Mouse (Mus musculus): ENCODE measurements around the gene Tmem161a. TPM values are rescaled to one million over a fixed set of nuclear protein-coding genes. Genes with fewer than 3 reads are reported as not detected.

Tmem161a gene
- total RNA-seq, 2 experiments from 2014 or later: 52.3 to 54.7 TPM

- DNase-seq (ENCODE audit: low spot score in 2 of 2): no peak
These were observed 12.9 kb upstream of the Tmem161a start for GRCm38 (mm10) chr8:70159211-70159610.

- no peak for DNase-seq (ENCODE audit: low spot score in 2 of 2)
These were observed 12.1 kb upstream of the Tmem161a start for GRCm38 (mm10) chr8:70160015-70160414.

DNA sequence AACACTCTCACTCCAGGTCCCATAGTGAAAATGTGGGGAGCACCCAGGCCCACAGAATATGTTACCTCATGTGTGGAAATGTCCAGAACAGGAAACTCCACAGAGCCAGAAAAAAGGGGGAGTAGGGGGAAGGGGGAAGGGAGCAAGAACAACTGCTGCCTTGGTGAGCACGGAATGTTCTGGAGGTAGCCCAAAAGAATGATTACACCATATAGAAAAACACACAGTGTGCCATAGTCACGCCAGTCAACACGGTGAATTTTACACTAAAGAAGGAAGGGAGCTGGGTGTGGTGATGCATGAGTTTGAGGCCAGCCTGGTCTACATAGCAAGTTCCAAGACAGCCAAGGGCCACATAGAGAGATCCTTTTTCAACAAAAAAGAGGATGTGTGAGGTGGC lies 8.8 kb upstream of the Tmem161a start:
- no peak for DNase-seq (ENCODE audit: low spot score in 2 of 2)

DNA sequence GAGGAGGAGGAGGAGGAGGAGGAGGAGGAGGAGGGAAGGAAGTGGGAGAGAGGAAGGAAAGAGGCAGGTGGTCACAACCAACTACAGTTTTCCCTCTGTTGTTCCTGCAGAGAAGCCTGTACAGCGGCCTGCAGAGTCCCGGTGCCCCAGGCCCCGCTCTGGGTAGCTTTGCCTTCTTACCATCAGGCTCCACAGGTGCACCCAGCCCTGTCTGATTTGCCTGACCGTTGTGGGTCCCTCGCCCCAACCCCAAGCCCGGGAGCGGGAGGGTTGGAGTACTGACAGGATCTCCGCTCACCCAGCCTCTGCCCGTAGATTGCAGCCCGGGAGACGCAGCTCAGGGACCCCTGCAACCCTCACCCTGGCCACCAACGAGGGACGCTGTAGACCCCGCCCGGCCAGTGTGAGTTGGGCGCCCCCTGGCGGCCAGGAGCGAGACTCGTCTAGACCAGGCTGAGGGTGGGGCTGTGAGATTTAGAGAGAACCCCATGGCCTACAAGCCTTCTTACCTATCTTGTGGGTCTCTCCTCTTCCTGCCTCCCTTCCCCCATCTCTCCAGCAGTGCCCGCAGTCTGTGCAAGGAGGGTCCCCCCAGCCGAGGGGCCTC lies 5.5 kb upstream of the Tmem161a start:
- DNase-seq (ENCODE audit: low spot score in 2 of 2): peak; percentile 77 to 81

DNA sequence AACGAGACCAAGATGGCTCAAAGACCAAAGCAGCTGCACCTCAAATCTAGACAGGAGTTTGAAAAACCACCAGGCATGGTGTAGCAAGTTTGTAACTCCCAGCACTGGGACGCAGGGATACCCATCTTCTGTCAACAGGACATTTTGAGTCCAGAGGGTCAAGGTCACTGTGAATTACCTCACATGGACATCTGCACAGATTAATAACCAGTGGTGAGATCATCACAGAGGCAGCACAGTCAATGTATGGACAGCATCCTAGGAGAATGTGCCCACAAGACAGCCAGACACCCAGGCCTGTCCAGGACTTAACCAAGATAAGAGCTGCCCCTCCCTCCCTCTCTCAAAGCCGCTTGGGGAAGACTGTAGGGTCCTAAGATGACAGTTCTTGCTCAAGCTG lies 2.0 kb upstream of the Tmem161a start:
- DNase-seq (ENCODE audit: low spot score in 2 of 2): no peak

DNA sequence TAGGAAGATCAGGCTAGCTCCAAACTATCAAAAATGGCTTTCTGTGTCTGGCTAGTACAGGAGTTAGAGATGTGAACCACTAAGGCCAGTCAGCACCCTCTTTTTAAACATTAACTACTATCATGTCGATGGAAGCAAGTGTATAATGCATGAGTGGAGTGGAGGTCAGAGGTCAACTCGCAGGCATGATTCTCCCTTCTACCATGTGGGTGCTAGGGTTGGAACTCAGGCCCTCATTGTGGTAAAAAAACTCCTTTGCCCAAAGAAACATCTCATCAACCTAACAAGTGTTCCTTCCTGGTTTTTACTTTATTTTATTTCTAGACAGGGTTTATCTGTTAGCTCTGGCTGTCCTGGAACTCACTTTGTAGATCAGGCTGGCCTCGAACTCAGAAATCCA lies 1.4 kb upstream of the Tmem161a start:
- no peak for DNase-seq (ENCODE audit: low spot score in 2 of 2)

DNA sequence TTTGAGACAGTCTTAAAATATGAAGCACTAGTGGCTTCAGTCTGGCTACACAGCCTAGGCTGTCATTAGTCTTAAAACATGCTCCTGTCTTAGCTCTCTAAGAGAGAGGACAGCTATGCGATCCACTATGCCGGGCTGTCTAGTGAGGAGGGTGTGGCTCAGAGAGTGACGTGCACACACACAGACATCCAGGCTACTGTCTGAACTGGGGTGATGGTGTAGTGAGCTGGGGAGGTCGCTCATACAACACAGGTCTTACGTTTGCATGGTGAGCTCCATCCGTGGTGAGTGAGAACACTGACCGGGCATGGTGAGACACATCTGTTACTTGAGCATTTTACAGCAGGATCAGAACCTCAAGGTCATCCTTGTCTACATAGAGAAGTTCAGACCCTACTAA lies 916 bp upstream of the Tmem161a start:
- DNase-seq (ENCODE audit: low spot score in 2 of 2): no peak

DNA sequence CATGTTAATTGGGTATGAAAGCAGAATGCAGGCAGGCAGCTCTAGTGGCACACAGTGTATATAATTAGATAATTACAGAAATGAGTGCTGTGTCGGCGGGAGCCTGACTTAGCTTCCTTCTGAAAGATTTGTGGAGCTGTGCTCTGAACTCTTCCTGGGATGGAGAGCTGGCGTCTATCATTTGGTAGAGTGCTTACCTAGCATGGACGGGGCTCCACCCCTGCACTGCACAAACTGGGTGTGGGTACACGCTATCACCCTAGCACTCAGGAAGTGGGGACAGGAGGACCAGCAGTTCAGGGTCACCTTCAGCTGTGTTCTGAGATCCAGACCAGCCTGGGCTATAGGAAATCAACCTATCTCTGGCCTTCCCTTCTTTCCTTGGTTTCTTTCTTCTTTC lies 1.2 kb downstream of the Tmem161a start:
- DNase-seq (ENCODE audit: low spot score in 2 of 2): no peak

GRCm38 (mm10) chr8:70174079-70174478 lies 1.9 kb downstream of the Tmem161a start:
- no peak for DNase-seq (ENCODE audit: low spot score in 2 of 2)

DNA sequence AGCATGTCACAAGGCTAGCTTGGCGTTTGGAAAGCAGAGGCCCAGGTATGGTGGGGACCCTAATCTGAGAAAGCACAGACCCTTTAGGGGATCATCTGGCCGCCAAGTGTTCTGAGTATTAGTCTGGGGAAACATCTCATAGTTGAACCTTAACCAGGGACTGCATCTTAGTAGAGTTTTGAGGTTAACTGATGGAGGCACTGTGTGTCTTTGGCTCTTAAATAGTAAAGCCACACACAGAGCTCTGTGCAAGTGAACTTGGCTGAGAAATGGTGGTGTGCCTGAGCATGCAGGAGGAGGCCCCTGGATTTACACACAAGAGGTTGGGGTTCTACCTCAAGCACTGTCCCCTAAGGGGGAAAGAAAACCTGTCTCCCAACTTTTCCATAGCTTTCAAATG lies 6.1 kb downstream of the Tmem161a start:
- no peak for DNase-seq (ENCODE audit: low spot score in 2 of 2)

DNA sequence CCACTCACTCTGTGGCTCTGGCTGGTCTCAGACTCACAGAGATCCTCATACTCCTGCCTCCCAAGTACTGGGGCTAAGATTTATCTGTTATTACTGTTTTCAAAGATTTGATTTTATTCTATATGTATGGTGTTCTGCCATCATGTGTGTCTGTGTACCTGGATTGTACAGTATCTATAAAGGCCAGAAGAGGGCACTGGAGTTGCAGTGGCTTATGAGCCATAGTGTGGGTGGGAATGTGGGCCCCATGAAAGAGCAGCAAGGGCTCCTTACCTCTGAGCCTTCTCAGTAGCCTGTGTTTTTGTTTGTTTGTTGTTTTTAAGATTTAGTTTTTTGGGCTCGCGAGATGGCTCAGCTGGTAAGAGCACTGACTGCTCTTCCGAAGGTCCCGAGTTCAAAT lies 6.9 kb downstream of the Tmem161a start:
- DNase-seq (ENCODE audit: low spot score in 2 of 2): no peak

DNA sequence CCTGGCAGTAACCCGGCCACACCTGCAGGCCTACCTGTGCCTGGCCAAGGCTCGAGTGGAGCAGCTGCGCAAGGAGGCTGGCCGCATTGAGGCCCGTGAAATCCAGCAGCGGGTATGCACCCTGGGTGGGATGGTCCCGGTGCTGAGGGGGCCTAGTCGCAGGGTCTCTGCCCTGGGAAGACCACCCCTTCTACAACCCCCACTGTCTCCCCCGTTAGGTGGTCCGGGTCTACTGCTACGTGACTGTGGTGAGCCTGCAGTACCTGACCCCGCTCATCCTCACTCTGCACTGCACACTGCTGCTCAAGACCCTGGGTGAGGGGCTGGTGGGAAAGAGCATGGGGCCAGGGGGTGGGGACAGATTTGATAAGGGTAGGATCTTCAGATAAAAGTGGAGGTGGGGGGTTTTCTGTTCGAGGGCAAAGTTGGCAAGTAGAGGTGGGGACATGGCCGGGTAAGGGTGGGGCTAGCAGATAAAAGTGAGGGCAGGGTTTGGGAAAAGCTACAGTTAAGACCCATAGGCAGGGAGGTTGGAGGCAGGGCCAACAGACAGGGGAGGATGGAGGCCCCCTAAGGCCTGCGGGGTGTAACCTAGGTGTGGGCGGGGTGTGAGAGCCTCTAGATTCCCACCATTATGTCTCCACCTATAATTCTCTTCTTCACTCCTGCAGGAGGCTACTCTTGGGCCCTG lies 9.2 kb downstream of the Tmem161a start:
- no peak for DNase-seq (ENCODE audit: low spot score in 2 of 2)

- no peak for DNase-seq (ENCODE audit: low spot score in 2 of 2)
These were observed 9.7 kb downstream of the Tmem161a start for GRCm38 (mm10) chr8:70181903-70182252.

DNA sequence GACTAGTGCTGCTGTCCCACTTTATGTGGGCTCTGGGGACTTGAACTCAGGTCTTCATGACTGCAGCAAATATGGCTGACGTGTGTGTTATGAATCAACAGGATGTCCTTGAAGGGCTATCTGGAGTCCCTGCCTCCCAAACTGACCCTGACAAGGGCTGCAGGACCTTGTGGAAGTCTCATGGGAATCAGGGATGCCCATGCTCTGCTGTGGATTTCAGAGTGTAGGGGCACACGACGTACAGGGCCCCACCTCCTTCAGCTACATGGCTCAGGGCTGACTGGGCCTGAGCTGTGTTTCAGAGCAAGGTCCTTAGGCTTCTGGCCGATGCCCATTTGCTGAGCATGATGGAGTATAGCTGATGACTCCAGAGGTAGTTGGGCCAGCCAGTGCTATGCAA lies 11.0 kb downstream of the Tmem161a start:
- no peak for DNase-seq (ENCODE audit: low spot score in 2 of 2)

GRCm38 (mm10) chr8:70188707-70189106 lies 16.6 kb downstream of the Tmem161a start:
- DNase-seq (ENCODE audit: low spot score in 2 of 2): no peak

DNA sequence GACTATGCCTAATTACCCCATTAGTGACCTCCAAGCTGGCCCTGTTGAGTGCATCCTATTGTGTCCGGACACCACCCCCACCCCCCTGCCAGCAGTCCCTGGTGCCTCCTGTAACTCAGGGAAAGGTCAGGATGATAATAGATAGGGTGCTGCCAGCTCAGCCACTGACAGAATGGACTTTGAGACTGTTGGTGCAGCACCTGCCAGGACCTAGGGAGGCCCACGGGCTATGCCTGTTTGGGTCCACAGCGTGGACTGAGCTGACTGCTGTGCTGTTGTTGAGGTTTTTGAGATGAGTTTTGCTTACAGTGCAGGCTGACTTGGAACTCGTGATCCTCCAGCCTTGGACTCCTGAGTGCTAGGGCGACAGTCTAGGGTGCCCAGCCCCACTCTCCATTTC lies 21.1 kb downstream of the Tmem161a start:
- DNase-seq (ENCODE audit: low spot score in 2 of 2): no peak

DNA sequence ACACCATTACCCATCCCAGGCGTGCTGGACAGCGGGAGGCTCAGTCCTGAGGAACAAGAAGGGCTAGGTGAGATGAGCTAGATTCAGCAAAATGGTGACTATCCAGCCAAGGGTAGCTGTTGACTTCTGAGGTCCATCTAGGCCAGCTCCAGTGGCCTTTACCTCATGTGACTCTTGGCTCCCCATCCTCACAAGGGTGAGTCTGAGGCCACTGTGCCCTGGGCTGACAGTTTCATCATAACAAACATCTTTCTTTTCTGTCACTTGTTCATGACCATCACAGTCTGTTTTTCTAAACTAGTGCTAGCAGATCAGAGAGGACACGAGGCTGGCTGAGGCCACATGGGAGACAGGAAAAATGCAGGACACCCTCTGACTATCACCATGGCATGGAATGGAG lies 22.0 kb downstream of the Tmem161a start:
- no peak for DNase-seq (ENCODE audit: low spot score in 2 of 2)

- DNase-seq (ENCODE audit: low spot score in 2 of 2): no peak
These were observed 23.6 kb downstream of the Tmem161a start for GRCm38 (mm10) chr8:70195762-70196161.

- no peak for DNase-seq (ENCODE audit: low spot score in 2 of 2)
These were observed 25.4 kb downstream of the Tmem161a start for GRCm38 (mm10) chr8:70197603-70198002.

DNA sequence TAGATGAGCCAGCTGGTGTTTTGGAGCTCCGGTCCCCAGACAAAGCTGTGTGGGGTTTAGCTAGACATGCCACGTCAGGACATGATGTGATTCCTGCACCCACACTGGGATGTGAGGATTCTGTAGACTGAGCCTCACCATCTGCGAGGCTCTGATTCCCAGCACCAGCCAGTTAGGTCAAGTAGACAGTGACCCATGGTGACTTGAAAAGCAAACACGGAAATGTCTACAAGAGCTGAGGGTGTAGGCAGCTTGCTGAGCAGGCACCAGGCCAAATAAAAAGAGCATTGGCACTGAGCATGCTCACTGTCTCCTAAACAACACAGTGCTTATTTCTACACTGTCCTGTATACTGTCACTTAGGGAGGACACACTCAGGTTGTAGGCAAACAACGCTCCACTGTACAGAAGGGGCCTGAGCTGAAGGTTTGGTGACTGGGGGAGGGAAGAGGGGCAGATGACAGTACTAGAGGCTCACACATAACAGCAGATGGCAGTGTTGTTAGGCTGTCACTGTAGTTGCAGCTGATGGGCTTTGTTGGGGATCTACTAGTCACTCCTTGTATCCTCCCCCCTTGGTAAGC lies 28.0 kb downstream of the Tmem161a start:
- peak; percentile 59 to 63 for DNase-seq (ENCODE audit: low spot score in 2 of 2)

- no peak for DNase-seq (ENCODE audit: low spot score in 2 of 2)
These were observed 29.3 kb downstream of the Tmem161a start for GRCm38 (mm10) chr8:70201417-70201816.

DNA sequence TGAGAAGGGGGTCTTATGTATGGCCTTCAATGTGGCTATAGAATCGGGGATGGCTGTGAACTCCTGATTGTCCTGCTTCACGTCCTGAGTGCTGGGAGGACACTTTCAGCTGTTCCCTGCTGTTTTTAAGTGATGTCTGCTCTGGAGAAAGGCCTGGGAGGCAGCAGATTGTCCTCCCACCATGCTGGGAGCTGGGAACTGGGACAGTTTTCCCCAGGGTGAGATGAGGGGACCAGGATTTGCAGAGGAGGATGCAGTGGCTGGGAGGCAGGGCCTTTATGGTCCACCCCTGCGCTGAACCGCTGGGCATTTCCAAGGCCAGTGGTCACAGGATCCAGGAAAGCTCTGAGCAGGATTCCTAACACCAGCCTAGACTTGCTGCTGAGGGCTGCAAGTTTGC lies 30.9 kb downstream of the Tmem161a start:
- DNase-seq (ENCODE audit: low spot score in 2 of 2): no peak

DNA sequence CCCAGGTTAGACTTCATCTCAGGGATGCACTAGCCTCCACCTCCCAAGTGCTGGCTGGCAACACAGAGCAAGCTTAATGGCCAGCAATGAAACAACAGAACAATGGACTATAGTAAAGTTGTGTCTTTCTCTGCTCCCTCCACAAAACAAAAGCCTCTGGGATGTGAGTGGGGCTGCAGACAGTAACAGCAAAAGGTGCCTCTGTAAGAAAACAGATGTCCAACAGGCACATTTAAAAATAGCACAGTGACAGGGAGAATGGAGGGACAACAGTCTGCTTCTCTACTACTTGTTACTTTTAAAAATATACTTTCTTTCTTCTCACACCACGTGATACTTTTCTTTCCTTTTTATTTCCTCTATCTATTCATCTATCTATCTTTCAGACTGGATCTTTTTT lies 32.6 kb downstream of the Tmem161a start:
- no peak for DNase-seq (ENCODE audit: low spot score in 2 of 2)
